Mouse (Mus musculus): ENCODE results near the gene Specc1. TPM values are rescaled to one million over a fixed set of nuclear protein-coding genes. Genes with fewer than 3 reads are reported as not detected.

Gene Specc1
- total and polyA plus RNA-seq, 2 experiments from 2014 or later: 10.6 to 20.5 TPM

DNA sequence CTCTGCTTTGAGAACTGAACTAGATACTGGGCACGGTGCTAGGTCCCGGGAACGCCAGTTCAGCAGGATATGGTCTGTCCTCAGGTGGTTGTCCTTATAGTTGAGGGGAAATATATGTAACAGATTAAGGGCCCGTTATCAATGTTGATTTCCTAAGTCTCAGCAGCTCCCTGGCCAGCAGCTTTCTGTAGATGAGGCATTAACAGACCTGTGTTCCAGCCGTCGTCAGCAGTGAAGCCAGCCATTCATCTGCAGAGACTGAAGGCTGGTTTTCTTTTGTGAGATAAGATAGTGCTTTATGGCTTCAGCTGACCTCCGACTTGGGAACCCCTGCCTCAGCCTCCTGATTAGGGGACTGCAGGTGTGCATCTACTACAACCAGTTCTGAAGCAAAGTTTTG, 307.5 kb downstream of the Specc1 start:
- Histone ChIP-seq H3K27me3 (ENCODE audit: insufficient read depth, low read length) (no peaks in the 10 kb centered on the region), H3K4me2 (ENCODE audit: low read depth) (no peak overlapping the region), H3K4me1 (ENCODE audit: insufficient read depth) (no peaks in the 10 kb centered on the region), H3K4me3 (ENCODE audit: low read depth, low read length) (no peak overlapping the region), H3K9me3 (ENCODE audit: low read length) (no peaks in the 10 kb centered on the region), H3K27ac (ENCODE audit: low read depth, low read length) (no peak overlapping the region), H3K9ac (no peak overlapping the region), H3K36me3 (ENCODE audit: insufficient read depth) (no peaks in the 10 kb centered on the region)
- no peak for ATAC-seq
- 68% methylated on average over 7 of the region's 7 CpGs for WGBS
- no peak for TF ChIP-seq CTCF (IDR thresholded peaks at IDR 0.05; ENCODE audit: low read depth)
- no peak for DNase-seq

DNA sequence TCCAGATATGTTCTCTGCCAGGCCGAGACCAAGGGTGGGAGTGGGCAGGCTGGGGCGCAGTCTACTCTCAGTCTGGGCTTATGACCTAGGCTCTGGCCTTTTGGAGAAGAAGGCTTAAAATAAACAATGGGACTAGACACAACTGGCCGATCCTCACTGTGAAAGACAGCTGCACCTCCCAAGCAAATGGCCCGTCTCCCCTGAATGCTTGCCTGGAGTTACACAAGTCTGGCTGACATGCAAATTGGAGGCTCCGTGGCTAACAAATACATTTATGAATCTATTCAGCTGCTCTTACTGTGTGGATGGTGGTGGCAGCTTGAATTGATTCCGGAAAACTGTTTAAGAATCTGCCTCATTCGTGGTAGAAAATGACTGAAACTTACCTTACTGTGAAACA, 309.1 kb downstream of the Specc1 start:
- Histone ChIP-seq H3K9ac (no peak overlapping the region), H3K9me3 (ENCODE audit: low read length) (no peaks in the 10 kb centered on the region), H3K4me2 (ENCODE audit: low read depth) (no peak overlapping the region), H3K36me3 (ENCODE audit: insufficient read depth) (no peaks in the 10 kb centered on the region), H3K4me1 (ENCODE audit: insufficient read depth) (no peaks in the 10 kb centered on the region), H3K4me3 (ENCODE audit: low read depth, low read length) (no peak overlapping the region), H3K27ac (ENCODE audit: low read depth, low read length) (0 out of 2 replicates have a peak overlapping the region, but pooled peaks have one; percentile 29), H3K27me3 (ENCODE audit: insufficient read depth, low read length) (no peaks in the 10 kb centered on the region)
- TF ChIP-seq CTCF (IDR thresholded peaks at IDR 0.05; ENCODE audit: low read depth): no peak
- 50% methylated on average over 7 of the region's 7 CpGs for WGBS
- peak; percentile 23 for DNase-seq
- ATAC-seq: no peak

DNA sequence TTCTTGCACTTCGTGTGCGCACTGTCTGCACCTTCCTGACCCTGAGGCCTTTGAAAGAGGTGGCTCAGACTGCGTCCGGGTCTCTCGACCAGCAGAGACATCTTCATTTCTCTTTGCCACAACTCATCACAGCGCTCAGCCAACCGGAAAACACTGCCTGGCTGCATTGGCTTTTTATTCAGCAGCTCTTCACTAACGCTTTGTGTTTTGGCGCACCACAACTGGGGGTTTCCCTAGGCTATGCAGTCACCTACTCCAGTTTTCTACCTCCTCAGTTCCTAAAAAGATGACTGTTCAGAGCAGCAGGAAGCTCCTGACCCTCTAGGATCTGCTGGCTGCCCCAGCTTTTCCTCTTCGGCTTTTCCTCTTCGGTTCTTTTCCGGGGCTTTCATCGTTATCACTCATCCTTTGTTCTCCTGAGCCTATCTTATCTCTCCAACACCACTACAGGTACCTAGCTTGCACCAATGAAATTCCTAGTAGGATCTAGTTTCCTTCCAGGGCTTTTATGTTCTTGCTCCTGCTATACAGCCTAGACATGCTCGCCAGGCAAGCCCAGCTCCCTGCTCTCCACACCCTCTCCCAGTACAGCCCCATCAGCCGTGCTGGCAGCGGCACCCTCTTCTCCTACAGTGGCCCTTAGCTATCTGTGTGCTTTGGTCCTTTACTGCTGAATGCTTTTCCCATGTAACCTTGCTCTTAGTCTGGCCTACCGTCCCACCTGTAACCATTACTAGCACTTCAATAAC, 310.1 kb downstream of the Specc1 start:
- ATAC-seq: peak; percentile 36; the same call in 1 of the 2 replicates
- H3K4me3 ChIP-seq (ENCODE audit: low read depth, low read length): no peak overlapping the region
- no peak for TF ChIP-seq CTCF (IDR thresholded peaks at IDR 0.05; ENCODE audit: low read depth)
- peak; percentile 16 for DNase-seq
- H3K9me3 ChIP-seq (ENCODE audit: low read length): no peaks in the 10 kb centered on the region
- H3K36me3 ChIP-seq (ENCODE audit: insufficient read depth): no peaks in the 10 kb centered on the region
- no peak overlapping the region for H3K27ac ChIP-seq (ENCODE audit: low read depth, low read length)
- H3K4me2 ChIP-seq (ENCODE audit: low read depth): no peak overlapping the region
- H3K27me3 ChIP-seq (ENCODE audit: insufficient read depth, low read length): no peaks in the 10 kb centered on the region
- WGBS: 48% methylated on average over 17 of the region's 17 CpGs
- H3K9ac ChIP-seq: no peak overlapping the region
- no peaks in the 10 kb centered on the region for H3K4me1 ChIP-seq (ENCODE audit: insufficient read depth)

DNA sequence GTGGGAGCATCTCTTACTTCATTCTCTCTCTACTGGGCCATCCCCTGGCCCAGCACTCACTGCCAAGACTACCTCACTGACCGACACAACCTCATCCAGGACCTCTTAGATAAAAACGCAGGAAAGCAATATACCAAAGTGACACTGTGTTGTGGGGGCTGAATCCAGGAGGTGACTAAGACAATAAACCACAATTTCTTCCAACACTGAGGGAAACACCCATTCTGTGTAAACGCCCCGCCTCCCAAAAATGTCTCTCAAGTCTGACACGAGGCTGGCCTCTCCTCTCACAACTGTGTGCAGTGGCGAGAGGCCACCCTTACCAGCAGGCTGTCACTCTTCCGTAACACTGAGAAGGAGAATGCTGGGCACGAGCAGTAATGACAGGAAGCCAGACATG, 311.8 kb downstream of the Specc1 start:
- DNase-seq: no peak
- no peak overlapping the region for H3K27ac ChIP-seq (ENCODE audit: low read depth, low read length)
- H3K27me3 ChIP-seq (ENCODE audit: insufficient read depth, low read length): no peaks in the 10 kb centered on the region
- no peak overlapping the region for H3K4me3 ChIP-seq (ENCODE audit: low read depth, low read length)
- no peaks in the 10 kb centered on the region for H3K36me3 ChIP-seq (ENCODE audit: insufficient read depth)
- H3K9ac ChIP-seq: no peak overlapping the region
- no peak overlapping the region for H3K4me2 ChIP-seq (ENCODE audit: low read depth)
- no peak for ATAC-seq
- 81% methylated on average over 8 of the region's 8 CpGs for WGBS
- no peaks in the 10 kb centered on the region for H3K4me1 ChIP-seq (ENCODE audit: insufficient read depth)
- H3K9me3 ChIP-seq (ENCODE audit: low read length): no peaks in the 10 kb centered on the region
- no peak for TF ChIP-seq CTCF (IDR thresholded peaks at IDR 0.05; ENCODE audit: low read depth)

DNA sequence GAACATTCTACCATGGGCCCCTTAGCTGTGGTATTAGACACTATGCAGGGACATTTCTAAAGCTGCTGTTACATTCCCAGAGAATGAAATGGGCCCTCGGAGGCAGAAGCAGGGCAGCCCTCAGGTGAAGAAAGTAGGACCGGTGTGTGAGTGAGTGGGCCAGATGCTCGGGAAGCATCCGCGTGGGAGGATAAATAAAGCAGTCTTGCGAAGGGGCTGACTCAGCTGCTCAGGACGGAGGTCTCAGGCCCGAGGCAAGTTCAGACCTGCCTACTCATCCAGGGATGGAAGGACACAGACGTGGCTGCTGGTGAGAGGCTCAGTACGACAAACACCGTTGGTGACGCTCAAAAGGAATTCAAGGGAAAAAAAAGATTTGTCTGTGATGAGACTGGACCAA, 312.5 kb downstream of the Specc1 start:
- no peak overlapping the region for H3K4me2 ChIP-seq (ENCODE audit: low read depth)
- no peak overlapping the region for H3K9ac ChIP-seq
- no peak overlapping the region for H3K27ac ChIP-seq (ENCODE audit: low read depth, low read length)
- ATAC-seq (no peak), DNase-seq (no peak)
- H3K4me1 ChIP-seq (ENCODE audit: insufficient read depth): no peaks in the 10 kb centered on the region
- H3K9me3 ChIP-seq (ENCODE audit: low read length): no peaks in the 10 kb centered on the region
- no peaks in the 10 kb centered on the region for H3K27me3 ChIP-seq (ENCODE audit: insufficient read depth, low read length)
- WGBS: 79% methylated on average over 12 of the region's 12 CpGs
- no peak for TF ChIP-seq CTCF (IDR thresholded peaks at IDR 0.05; ENCODE audit: low read depth)
- no peaks in the 10 kb centered on the region for H3K36me3 ChIP-seq (ENCODE audit: insufficient read depth)
- H3K4me3 ChIP-seq (ENCODE audit: low read depth, low read length): no peak overlapping the region

DNA sequence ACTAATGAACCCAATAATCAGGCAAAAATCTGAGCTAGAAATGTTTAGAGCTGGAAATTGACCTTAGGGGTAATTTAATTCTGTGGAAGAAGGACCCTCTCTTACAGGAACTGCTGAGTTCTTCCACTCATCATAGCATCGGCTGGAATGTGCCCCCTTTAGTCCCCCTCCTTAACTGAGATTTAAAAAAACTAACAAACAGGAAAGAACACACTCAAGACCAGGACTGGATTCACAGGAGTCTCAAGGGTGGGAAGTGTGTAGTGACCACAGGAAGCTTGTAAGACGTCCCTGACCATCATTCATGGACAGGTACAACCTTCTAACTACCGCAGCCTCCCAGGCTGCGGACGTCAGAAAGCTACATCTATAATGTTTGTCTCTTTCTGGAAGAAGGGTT, 314.3 kb downstream of the Specc1 start:
- no peak for DNase-seq
- Histone ChIP-seq H3K36me3 (ENCODE audit: insufficient read depth) (no peaks in the 10 kb centered on the region), H3K4me2 (ENCODE audit: low read depth) (no peak overlapping the region), H3K4me3 (ENCODE audit: low read depth, low read length) (no peak overlapping the region), H3K27me3 (ENCODE audit: insufficient read depth, low read length) (no peaks in the 10 kb centered on the region), H3K9ac (no peak overlapping the region), H3K9me3 (ENCODE audit: low read length) (no peaks in the 10 kb centered on the region), H3K4me1 (ENCODE audit: insufficient read depth) (no peaks in the 10 kb centered on the region), H3K27ac (ENCODE audit: low read depth, low read length) (no peak overlapping the region)
- ATAC-seq: no peak
- whole genome bisulfite sequencing: 70% methylated on average over 5 of the region's 5 CpGs
- no peak for TF ChIP-seq CTCF (IDR thresholded peaks at IDR 0.05; ENCODE audit: low read depth)

Other genes with a start within 250 kb of the Specc1 start
- gene Slc5a10, start 235.9 kb upstream of the Specc1 start, total RNA-seq (2014; rRNA removed): 0.08 and 0.10 TPM in 2 replicates
- gene Slc5a10, start 235.9 kb upstream of the Specc1 start, polyA plus RNA-seq (2015; fragmentation: Nextera tagmentation; extraction: Ambion mirVana): 0.09 and 0.16 TPM in 2 replicates
- gene Prpsap2, start 194.7 kb upstream of the Specc1 start, total RNA-seq (2014; rRNA removed): 62.9 and 73.6 TPM in 2 replicates
- gene Prpsap2, start 194.7 kb upstream of the Specc1 start, polyA plus RNA-seq (2015; fragmentation: Nextera tagmentation; extraction: Ambion mirVana): 50.3 and 50.8 TPM in 2 replicates
- 130 and 144 TPM in 2 replicates for gene Ulk2, start 101.7 kb upstream of the Specc1 start, total RNA-seq (2014; rRNA removed)
- 32.1 and 37.8 TPM in 2 replicates for gene Ulk2, start 101.7 kb upstream of the Specc1 start, polyA plus RNA-seq (2015; fragmentation: Nextera tagmentation; extraction: Ambion mirVana)
- gene Akap10, start 26.5 kb upstream of the Specc1 start, total RNA-seq (2014; rRNA removed): 19.5 and 22.8 TPM in 2 replicates
- 3.6 and 6.2 TPM in 2 replicates for gene Akap10, start 26.5 kb upstream of the Specc1 start, polyA plus RNA-seq (2015; fragmentation: Nextera tagmentation; extraction: Ambion mirVana)

Data from forebrain, postnatal 0 days (tissue).